Mouse (Mus musculus) C2C12 (cell line): Measurements from ENCODE around the gene Ndufaf2.

Source experiments
- CEBPB ChIP-seq: IDR thresholded peaks from one replicate; pipeline ENCODE4 v1.6.1; 2011; ENCODE audit warnings: low read depth, mild to moderate bottlenecking, control low read depth, moderate library complexity
- CTCF ChIP-seq: IDR thresholded peaks from one replicate; pipeline ENCODE4 v1.5.1; 2011; ENCODE audit not compliant: control insufficient read depth, insufficient read depth, insufficient read length
- USF1 ChIP-seq: IDR thresholded peaks from one replicate; pipeline ENCODE4 v1.6.1; 2011; ENCODE audit warnings: low read depth, mild to moderate bottlenecking, control low read depth, moderate library complexity

DNA sequence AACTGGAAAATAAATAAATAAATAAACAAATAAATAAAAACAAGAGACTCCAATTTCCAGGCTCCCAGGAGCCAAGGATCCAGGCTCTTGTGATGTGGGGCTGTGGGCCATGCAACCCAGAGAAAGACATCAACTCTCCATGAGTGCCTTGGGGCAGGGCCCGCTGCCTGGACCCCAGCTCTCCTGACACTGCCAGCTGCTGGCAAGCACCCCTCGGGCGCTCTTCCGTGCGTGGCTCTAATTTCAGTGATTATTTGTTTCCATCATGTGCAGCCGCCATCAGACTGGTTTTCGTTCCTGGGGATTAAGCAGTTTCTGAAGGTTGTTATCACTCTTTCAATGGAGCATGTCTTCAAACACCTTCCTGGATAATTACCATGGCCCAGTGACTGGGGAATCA, 186.6 kb downstream of the Ndufaf2 start:
- no peak for TF ChIP-seq USF1
- TF ChIP-seq CTCF = no peak
- no peak for TF ChIP-seq CEBPB
